Mouse (Mus musculus) hindbrain, postnatal 0 days (tissue): ENCODE data around the gene Crybb3. TPM values are rescaled to one million over a fixed set of nuclear protein-coding genes. Genes with fewer than 3 reads are reported as not detected.

Experiments
- ATAC-seq: fragments of 200-750 bp; cut with Nextera tagmentation; 2 replicates; pipeline ENCODE4 v1.8.0; 2017; ENCODE audit warnings: mild to moderate bottlenecking, moderate TSS enrichment, moderate library complexity
- DNase-seq: peaks from one replicate; pipeline ENCODE4 v3.0.0-alpha.2; 2015; ENCODE audit warnings: low spot score
- H3K27ac ChIP-seq: fragments of 300-500 bp; sonication (generic); 2 replicates; pipeline ENCODE4 v1.5.1; 2014; ENCODE audit warnings: mild to moderate bottlenecking
- H3K27me3 ChIP-seq: fragments of 300-500 bp; sonication (generic); 2 replicates; pipeline ENCODE4 v1.6.1; 2014; ENCODE audit warnings: low read length, mixed read lengths; ENCODE audit not compliant: insufficient read depth
- H3K36me3 ChIP-seq: fragments of 300-500 bp; sonication (generic); 2 replicates; pipeline ENCODE4 v1.6.1; 2014; ENCODE audit warnings: low read length, mixed read lengths; ENCODE audit not compliant: insufficient read depth
- H3K4me1 ChIP-seq: fragments of 300-500 bp; sonication (generic); 2 replicates; pipeline ENCODE4 v1.6.1; 2014; ENCODE audit warnings: antibody characterized with exemption, low read length, mixed read lengths; ENCODE audit not compliant: insufficient read depth
- H3K4me2 ChIP-seq: fragments of 300-500 bp; sonication (generic); 2 replicates; pipeline ENCODE4 v1.6.1; 2014; ENCODE audit warnings: low read depth, mild to moderate bottlenecking, low read length, moderate library complexity, mixed read lengths
- H3K4me3 ChIP-seq: fragments of 300-500 bp; sonication (generic); 2 replicates; pipeline ENCODE4 v1.5.1; 2014; ENCODE audit warnings: low read length
- H3K9ac ChIP-seq: fragments of 300-500 bp; sonication (generic); replicated peaks from 2 replicates; pipeline ENCODE4 v1.6.1; 2014; ENCODE audit warnings: mild to moderate bottlenecking, low read length, moderate library complexity, mixed read lengths
- H3K9me3 ChIP-seq: fragments of 300-500 bp; sonication (generic); 2 replicates; pipeline ENCODE4 v1.6.1; 2016; ENCODE audit warnings: low read length, mixed read lengths
- CTCF ChIP-seq: IDR thresholded peaks from 2 replicates; pipeline ENCODE4 v1.5.1; 2016; ENCODE audit warnings: antibody characterized with exemption, control low read depth, low read depth
- WGBS: fragments of 180-500 bp; shearing (Covaris S2); extraction: QIAGEN DNeasy Blood & Tissue Kit; methylation state at CpG from one replicate; pipeline ENCODE4 v1.1.7; 2014; 5-methylcytosine and 5-hydroxymethylcytosine counted together
- polyA plus RNA-seq: library from polyadenylated mRNA; unstranded; fragments of >200 nt; fragmentation: Nextera tagmentation; extraction: Ambion mirVana; gene quantifications from 2 replicates; pipeline ENCODE4 v1.2.1, GENCODE M21; 2015
- total RNA-seq: library from RNA; depleted of rRNA; stranded (reverse); fragments of >200 nt; gene quantifications from 2 replicates; pipeline ENCODE4 v1.2.3, GENCODE M21; 2014; rRNA removed

Gene Crybb3
- total and polyA plus RNA-seq, 2 experiments from 2014 or later: 1.6 to 2.3 TPM

DNA sequence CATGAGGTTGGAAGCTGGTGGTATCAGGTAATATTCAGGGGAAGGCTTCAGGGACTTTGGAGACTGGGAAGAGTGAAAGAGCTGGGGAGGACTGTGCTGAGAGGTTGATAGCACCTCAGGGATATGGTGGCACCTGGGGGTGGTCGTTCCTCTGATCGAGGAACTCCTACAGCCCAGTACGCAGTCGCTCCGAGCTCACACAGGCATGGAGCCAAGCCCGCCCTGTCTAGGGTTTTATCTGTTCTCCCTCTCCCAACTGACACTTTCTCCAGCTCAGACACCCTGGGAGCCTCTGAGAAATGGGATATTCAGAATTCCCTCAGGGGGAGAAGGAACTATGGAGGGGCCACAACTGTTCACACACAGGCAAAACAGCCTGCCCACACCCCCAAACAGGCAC, 40.6 kb downstream of the Crybb3 start:
- Histone ChIP-seq H3K36me3 (no peaks in the 10 kb centered on the region), H3K4me2 (no peak overlapping the region), H3K9me3 (no peaks in the 10 kb centered on the region), H3K4me1 (peaks cover 8% of the 10 kb centered on the region), H3K27ac (peak overlapping the region; percentile 62; the same call in 1 of the 2 replicates), H3K27me3 (no peaks in the 10 kb centered on the region), H3K9ac (no peak overlapping the region), H3K4me3 (no peak overlapping the region)
- ATAC-seq (no peak), DNase-seq (no peak)
- TF ChIP-seq CTCF: no peak
- WGBS: 41% methylated on average over 6 of the region's 6 CpGs

DNA sequence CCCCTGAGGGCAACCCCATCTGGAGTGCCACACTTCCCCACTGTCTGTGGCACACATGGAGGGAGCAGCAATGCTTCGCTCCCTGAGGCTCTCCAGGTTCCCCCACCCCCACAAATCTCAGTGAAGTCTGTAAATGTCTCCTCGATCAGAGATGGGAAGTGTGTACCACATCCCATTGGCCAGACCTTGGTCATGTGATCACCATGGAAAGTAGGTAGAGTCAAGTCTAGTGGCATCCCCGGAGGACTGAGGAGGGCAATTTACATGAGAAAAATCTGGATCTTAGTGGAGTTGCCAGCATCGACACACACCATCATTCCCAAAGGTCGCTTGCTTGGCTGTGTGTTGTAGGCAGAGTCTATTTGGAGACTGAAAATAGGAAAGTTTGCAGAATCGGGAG, 42.8 kb downstream of the Crybb3 start:
- no peak for TF ChIP-seq CTCF
- 77% methylated on average over 6 of the region's 6 CpGs for WGBS
- Histone ChIP-seq H3K4me3 (no peak overlapping the region), H3K36me3 (no peaks in the 10 kb centered on the region), H3K4me2 (no peak overlapping the region), H3K27ac (no peak overlapping the region), H3K27me3 (no peaks in the 10 kb centered on the region), H3K4me1 (peaks cover 14% of the 10 kb centered on the region), H3K9ac (no peak overlapping the region), H3K9me3 (no peaks in the 10 kb centered on the region)
- ATAC-seq (no peak), DNase-seq (no peak)

DNA sequence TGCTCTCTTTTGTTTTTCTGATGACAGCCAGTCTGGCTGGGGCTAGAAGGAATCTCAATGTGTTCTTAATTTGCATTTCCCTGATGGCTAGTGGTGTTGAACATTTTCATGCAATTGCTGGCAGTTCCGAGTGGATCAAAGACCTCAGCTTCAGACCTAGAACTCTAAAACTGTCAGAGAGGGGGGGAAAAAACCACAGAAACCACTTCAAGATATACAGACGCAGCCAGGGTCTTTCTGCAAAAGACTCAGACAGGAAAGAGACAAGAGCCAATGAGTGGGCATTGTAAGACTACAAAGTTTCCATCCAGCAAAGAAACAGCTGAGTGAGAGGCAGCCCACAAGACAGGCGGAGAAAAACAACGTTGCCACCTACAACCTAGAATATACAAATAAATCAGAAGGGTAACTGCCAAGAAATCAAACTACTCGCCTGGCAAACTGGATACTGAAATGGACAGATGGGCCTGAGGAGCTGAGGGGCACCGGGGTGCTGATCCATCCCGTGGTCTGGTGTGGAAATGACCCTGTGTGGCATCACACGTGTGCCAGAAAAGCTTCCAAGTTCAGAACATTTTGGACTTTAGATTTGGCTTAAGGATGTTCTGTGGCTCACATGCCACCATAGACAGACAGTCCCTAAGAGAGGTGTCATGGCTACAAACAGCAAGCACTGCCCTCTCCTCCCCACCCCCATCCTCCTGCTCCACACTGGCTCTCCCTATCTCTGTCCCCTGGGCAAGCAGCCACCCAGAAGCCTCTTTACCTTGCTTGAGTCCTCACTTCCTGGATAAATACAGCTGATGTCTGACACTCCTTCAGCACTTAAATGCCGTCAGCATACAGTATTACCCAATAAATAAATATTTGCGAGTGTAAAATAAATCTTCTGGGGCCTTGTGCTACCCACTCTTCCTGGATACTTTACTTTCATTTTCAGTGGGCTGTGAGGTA, 46.0 kb downstream of the Crybb3 start:
- H3K27ac ChIP-seq: peak overlapping the region; percentile 33
- no peaks in the 10 kb centered on the region for H3K36me3 ChIP-seq
- H3K4me3 ChIP-seq: no peak overlapping the region
- H3K27me3 ChIP-seq: no peaks in the 10 kb centered on the region
- TF ChIP-seq CTCF: no peak
- H3K4me1 ChIP-seq: peaks cover 24% of the 10 kb centered on the region
- H3K9me3 ChIP-seq: no peaks in the 10 kb centered on the region
- no peak overlapping the region for H3K9ac ChIP-seq
- H3K4me2 ChIP-seq: no peak overlapping the region
- 40% methylated on average over 10 of the region's 10 CpGs for WGBS
- peak; percentile 28 for DNase-seq
- 0 out of 2 replicates have a peak, but pooled peaks have one; percentile 19 for ATAC-seq

DNA sequence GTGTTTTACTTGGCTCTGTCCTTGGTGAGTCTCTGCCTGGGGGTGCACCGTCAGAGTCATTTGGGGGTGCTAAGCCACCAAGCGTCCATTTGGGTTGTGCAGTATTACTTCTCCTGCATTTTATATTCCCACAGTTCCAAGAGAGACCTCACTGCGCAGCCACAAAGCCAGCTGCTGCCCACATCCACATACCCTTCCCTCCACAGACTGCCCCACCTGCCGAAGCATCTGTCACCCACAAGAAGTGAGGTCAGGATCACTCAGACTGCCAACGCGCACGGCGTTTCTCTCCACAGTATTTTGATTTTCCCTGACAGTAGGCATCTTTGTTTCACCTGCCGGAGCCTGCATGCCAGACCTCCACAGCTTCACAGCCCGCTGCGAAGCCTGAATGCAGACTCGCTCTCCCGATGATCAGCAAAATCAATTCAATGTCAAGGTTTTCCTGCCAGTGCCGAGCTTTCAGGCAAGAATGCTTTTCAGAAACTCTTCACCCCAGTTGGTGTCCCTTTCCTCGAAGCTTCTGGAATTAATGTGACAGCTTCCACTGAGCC, 50.1 kb downstream of the Crybb3 start:
- 13% methylated on average over 15 of the region's 15 CpGs for WGBS
- Histone ChIP-seq H3K36me3 (no peaks in the 10 kb centered on the region), H3K4me1 (peaks cover 24% of the 10 kb centered on the region), H3K4me3 (no peak overlapping the region), H3K27me3 (no peaks in the 10 kb centered on the region), H3K9me3 (no peaks in the 10 kb centered on the region), H3K9ac (no peak overlapping the region), H3K27ac (peak overlapping the region; percentile 74), H3K4me2 (0 out of 2 replicates have a peak overlapping the region, but pooled peaks have one; percentile 16)
- peak; percentile 75 for ATAC-seq
- DNase-seq: peak; percentile 74
- TF ChIP-seq CTCF: peak; percentile 5; the same call in 1 of the 2 replicates

DNA sequence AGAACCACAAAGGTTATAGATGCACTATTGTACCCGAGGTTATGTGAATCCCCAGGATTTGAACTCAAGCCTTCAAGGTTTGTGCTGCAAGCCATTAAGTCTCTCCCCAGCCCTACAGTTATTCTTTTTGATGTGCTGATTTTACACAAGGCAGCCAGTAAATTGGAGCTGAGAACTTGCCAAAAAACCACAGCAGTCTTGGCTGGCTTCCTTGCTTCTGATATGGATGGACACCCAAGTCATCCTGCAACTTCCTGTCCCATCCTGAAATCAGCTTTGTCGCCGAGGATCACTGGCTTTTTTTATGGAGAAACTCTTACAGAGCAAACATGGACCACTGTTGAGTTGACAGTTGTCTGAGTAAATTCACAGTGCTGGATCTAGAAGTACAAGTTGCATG, 51.3 kb downstream of the Crybb3 start:
- no peak for ATAC-seq
- H3K36me3 ChIP-seq: no peaks in the 10 kb centered on the region
- no peak for TF ChIP-seq CTCF
- H3K27me3 ChIP-seq: no peaks in the 10 kb centered on the region
- no peak overlapping the region for H3K9ac ChIP-seq
- WGBS: 57% methylated on average over 3 of the region's 3 CpGs
- no peak overlapping the region for H3K4me2 ChIP-seq
- no peaks in the 10 kb centered on the region for H3K9me3 ChIP-seq
- peak; percentile 70 for DNase-seq
- H3K4me1 ChIP-seq: peaks cover 17% of the 10 kb centered on the region
- H3K4me3 ChIP-seq: no peak overlapping the region
- 0 out of 2 replicates have a peak overlapping the region, but pooled peaks have one; percentile 74 for H3K27ac ChIP-seq

DNA sequence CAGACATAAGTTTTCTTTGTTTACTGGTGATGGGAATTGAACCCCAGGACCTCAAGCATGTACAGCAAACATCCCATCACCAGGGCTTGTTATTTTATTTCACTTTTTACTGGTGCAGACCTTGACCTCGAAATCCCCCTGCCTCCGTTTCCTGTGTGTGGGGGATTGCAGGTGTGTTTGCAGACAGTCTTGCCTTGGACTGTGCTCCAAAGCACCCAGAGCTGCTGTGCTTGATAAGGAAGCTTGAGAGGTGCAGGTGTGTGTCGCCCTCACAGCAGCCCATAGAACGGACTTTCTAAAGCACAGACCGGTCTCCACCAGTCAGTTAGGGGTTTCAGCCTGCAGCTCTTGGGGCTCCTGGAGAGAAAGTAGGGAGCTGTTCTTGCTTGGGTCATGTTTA, 54.7 kb downstream of the Crybb3 start:
- H3K27ac ChIP-seq: no peak overlapping the region
- ATAC-seq: no peak
- no peak for DNase-seq
- H3K9me3 ChIP-seq: no peaks in the 10 kb centered on the region
- H3K27me3 ChIP-seq: no peaks in the 10 kb centered on the region
- 93% methylated on average over 5 of the region's 5 CpGs for WGBS
- no peak overlapping the region for H3K4me3 ChIP-seq
- TF ChIP-seq CTCF: no peak
- no peaks in the 10 kb centered on the region for H3K36me3 ChIP-seq
- no peak overlapping the region for H3K9ac ChIP-seq
- H3K4me2 ChIP-seq: no peak overlapping the region
- peaks cover 19% of the 10 kb centered on the region; the same call in 1 of the 2 replicates for H3K4me1 ChIP-seq

Other genes starting within 250 kb of the Crybb3 start
- 1.9 and 2.3 TPM in 2 replicates for gene Myo18b, start 185.2 kb downstream of the Crybb3 start, total RNA-seq
- gene Myo18b, start 185.2 kb downstream of the Crybb3 start, polyA plus RNA-seq: 0.75 and 1.1 TPM in 2 replicates
- 59.5 and 67.6 TPM in 2 replicates for gene Grk3, start 65.8 kb downstream of the Crybb3 start, total RNA-seq
- gene Grk3, start 65.8 kb downstream of the Crybb3 start, polyA plus RNA-seq: 22.4 and 23.1 TPM in 2 replicates
- gene Crybb2, start 11.5 kb downstream of the Crybb3 start, total RNA-seq: not detected in 2 replicates
- gene Crybb2, start 11.5 kb downstream of the Crybb3 start, polyA plus RNA-seq: not detected in 2 replicates
- 9.2 and 10.6 TPM in 2 replicates for gene 2900026A02Rik, start 139.7 kb upstream of the Crybb3 start, total RNA-seq
- gene 2900026A02Rik, start 139.7 kb upstream of the Crybb3 start, polyA plus RNA-seq: 2.5 and 3.1 TPM in 2 replicates
- 0.16 TPM in 1 of 2 replicates, not detected in the other for gene Tmem211, start 145.3 kb upstream of the Crybb3 start, total RNA-seq
- gene Tmem211, start 145.3 kb upstream of the Crybb3 start, polyA plus RNA-seq: 0.10 TPM in 1 of 2 replicates, not detected in the other
- gene Sgsm1, start 229.2 kb upstream of the Crybb3 start, total RNA-seq: 33.4 and 43.4 TPM in 2 replicates
- 13.8 and 15.2 TPM in 2 replicates for gene Sgsm1, start 229.2 kb upstream of the Crybb3 start, polyA plus RNA-seq